Mouse (Mus musculus): ENCODE measurements around the gene Ranbp3.

DNA sequence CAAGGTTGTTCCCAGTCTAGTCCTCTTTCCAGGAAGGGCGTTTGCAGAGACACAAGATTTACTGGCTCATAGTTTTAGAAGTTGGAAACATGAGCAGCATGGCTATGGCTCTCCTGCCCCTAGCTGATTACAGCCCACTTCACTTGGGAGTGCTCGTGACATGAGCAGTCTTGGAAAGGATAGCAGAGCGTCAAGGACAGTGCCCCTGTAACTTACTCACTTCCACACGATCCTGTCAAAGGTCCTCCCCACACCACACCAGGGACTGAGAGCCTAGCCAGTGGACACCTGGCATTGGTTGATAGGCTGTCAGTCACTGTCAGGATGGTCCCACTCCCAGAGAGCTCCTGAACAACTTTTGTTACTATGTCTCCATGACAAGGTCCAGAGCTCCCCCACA lies 29.9 kb downstream of the Ranbp3 start:
- no peak for TF ChIP-seq CTCF (IDR thresholded peaks at IDR 0.05; ENCODE audit: control insufficient read depth, insufficient read depth, insufficient replicate concordance, low read depth, low read length)
- TF ChIP-seq POLR2A (IDR thresholded peaks at IDR 0.05; ENCODE audit: control insufficient read depth, low read depth, low read length), result no peak
